Mouse (Mus musculus) layer of hippocampus, adult 2 months (tissue): ENCODE results near the gene Eif4e1b. TPM values are rescaled to one million over a fixed set of nuclear protein-coding genes. Genes with fewer than 3 reads are reported as not detected.

ENCODE experiments used
- DNase-seq, 2 experiments: peaks; one replicate each; pipeline ENCODE4 v3.0.0; 2022; ENCODE audit warnings: low spot score in 2 of 2
- H3K27ac ChIP-seq: fragments of 200-600 bp; 2 replicates; pipeline ENCODE4 v1.8.1; 2022
- H3K4me3 ChIP-seq: fragments of 200-600 bp; 2 replicates; pipeline ENCODE4 v1.8.1; 2022; ENCODE audit warnings: mild to moderate bottlenecking
- CTCF ChIP-seq: fragments of 200-600 bp; conservative IDR thresholded peaks from 2 replicates; pipeline ENCODE4 v1.8.1; 2022; ENCODE audit warnings: antibody characterized with exemption, mild to moderate bottlenecking, moderate library complexity
- long read RNA-seq, 2 experiments: library from polyadenylated mRNA; stranded (forward); transcript quantifications; one replicate each; pipeline ENCODE4 v2.0.0; 2021; ENCODE audit warnings: borderline mapping rate in 2 of 2
- total RNA-seq, 2 experiments: library from RNA; stranded (reverse); gene quantifications; 2 replicates each; pipeline ENCODE4 v1.2.3; 2021

Eif4e1b gene
- total RNA-seq: not detected
- long read RNA-seq, experiment 1: 0 reads
- long read RNA-seq, experiment 2: 0 reads

DNA sequence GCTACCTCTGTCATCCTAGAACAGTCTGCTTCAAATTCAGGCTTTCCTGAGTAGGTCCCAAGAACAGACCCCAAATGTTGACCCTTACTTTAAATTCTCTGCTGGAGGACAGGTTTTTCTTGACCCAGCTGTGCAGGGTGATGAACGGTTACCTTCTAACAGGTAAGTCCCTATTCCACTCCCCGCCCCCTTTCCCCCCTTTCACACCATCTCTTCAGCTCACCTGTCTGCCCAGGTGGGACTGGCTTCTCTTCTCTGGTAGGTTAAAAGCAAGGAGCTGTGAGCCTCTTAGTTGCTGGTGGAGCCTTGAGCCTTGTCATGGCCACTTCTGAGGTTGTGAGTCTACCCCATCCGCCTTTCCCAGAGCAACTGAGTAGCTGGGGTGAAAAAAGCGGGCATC, at the start of gene Eif4e1b:
Gene Eif4e1b (plus strand): TSS at position 301 of the 400 bp plus-strand sequence.
- TF ChIP-seq CTCF: no peak
- no peak for DNase-seq
- H3K4me3 ChIP-seq: no peak within 1 kb of the TSS

DNA sequence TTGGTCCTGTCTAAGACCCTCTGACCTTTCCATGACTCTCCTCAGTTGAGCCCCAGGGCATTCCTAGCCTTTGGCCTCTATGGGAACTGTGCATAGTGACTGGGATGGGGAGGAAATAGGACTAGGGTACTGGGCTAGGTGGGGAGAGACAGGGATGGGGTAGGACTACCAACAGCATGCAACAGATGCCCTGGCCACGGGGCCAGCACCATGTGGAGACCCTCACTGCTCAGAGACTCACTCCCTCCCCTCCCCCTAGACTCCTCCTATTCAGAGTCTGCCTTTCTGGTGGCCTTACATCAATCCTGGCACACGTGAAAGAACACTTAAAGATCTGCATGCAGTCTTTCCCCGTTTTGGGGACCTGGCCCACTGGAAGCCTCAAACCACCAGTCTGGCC, 46.9 kb upstream of the Eif4e1b start:
- no peak for DNase-seq
- H3K27ac ChIP-seq: 0 out of 2 replicates have a peak overlapping the region, but pooled peaks have one; percentile 28
- H3K4me3 ChIP-seq: no peak overlapping the region
- TF ChIP-seq CTCF: no peak

More for the DNA sequence above, at the start of gene Eif4e1b:
- H3K27ac ChIP-seq: no peak within 1 kb of the TSS

DNA sequence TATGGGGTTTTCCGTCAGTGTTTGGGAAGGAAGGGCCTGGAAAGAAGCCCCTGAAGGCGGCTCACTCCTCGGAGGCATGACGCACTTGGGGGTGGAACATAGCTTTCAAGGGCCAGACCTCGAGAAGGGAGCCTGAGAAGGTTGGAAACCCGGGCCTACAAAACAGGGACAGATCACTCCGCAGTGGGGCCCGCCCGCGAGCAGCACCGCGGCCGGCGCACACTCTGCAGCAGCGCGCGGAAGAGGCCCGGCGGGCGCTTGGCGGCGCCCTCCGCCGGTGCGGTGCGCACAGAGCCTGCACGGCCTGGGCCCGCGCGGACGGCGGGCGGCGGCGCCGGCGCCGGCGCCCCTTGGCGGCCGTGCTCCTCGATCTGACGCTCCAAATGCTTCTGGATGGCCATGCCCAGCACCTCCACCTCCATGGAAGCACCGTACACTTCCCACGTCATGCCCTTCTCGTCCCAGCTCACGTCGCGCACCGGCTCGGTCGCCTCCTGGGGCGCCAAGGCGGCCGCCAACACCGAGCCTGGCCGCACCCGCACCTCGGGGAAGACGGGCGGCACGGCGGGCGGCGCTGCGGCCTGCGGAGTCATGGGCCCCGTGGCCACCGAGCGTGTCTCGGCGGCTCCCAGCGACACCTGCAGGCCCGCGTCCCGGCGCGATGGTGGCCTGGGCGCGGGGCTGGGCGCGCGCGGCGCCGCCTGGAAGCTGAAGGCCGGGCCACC, 46.1 kb upstream of the Eif4e1b start:
- TF ChIP-seq CTCF: no peak
- Histone ChIP-seq H3K27ac (peak overlapping the region; percentile 46; the same call in 1 of the 2 replicates), H3K4me3 (no peak overlapping the region)
- DNase-seq: no peak

DNA sequence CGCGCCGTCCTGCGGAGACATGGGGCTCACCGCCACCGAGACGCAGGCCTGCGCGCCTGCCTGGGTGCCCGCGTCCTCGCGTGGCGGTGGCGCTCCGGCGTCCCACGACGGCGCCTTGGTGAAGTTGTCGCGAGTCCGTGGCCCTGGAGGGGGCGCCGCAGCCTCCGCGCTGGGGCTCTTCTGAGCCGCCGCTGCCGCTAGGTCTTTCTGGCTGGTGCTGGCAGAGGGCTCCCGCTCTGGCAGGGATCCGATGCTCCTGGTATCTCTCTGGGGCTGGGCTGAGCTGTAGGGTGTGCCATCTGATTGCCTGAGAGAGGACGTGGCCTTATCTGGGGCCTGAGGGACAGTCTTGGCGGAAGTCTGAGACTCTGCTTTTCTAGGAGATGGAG, 45.6 kb upstream of the Eif4e1b start:
- peak; percentile 46 for TF ChIP-seq CTCF
- no peak for DNase-seq
- Histone ChIP-seq H3K4me3 (no peak overlapping the region), H3K27ac (peak overlapping the region; percentile 46; the same call in 1 of the 2 replicates)

DNA sequence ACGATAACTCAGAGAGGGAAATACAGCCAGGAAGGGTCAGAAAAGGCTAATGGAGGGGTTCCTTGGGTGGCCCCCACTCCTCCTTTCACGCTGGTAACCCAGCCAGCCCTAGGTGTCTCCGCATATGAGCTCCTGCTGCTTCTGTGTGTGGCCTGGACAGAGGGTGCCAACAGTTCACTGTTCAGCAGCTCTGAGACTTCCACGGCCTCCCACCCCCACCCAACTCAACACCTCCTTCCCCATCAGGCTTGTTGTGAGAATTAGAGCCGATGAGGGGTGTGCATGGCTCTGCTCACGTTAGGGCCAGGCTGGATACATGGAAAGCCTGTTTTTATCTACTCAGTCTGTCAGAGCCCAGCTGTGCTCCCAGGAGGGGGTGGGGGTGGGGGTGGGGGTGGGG, 37.7 kb upstream of the Eif4e1b start:
- no peak for DNase-seq
- no peak for TF ChIP-seq CTCF
- Histone ChIP-seq H3K27ac (peak overlapping the region; percentile 75; the same call in 1 of the 2 replicates), H3K4me3 (peak overlapping the region; percentile 33)

DNA sequence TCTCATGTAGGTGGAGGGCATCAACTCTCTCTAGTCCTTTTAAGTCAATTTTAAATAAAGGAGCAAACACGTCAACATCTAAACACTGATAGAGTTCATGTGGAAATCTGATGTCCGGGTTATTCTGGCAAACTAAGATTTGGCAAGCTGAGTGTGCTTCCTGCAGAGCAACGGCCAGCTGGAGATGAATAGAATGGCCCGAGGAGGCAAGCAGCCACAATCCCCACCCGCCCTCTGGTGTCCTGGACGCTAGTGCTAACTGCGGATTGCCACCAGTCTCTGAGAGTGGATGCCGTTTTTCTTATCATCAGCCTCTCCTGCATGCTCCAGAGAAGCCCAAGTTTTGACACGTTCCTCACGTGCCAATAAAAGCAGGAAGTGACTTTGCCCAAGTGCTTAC, 36.9 kb upstream of the Eif4e1b start:
- no peak for TF ChIP-seq CTCF
- DNase-seq: no peak
- Histone ChIP-seq H3K27ac (peak overlapping the region; percentile 85; the same call in 1 of the 2 replicates), H3K4me3 (peak overlapping the region; percentile 67)

DNA sequence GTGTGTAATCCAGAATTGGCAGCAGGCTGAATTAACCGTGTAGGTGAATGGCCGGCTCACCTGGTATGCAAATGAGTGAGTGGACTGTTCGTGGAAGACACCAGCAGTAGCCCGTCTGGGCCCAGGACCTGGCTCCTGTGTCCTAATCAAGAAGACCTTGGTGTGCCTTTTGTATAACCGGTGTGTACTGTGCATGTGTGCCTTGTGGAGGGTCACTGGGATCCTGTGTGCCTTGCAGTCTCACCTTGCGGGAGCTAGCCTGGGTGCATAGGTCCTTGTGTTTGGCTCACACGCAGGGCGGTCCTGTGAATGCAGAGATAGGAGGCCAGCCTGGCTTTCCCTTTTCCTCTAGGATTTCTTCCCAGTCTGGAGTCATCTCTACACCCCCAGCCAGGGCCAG, 35.6 kb upstream of the Eif4e1b start:
- no peak for TF ChIP-seq CTCF
- no peak for DNase-seq
- peak overlapping the region; percentile 85 for H3K27ac ChIP-seq

DNA sequence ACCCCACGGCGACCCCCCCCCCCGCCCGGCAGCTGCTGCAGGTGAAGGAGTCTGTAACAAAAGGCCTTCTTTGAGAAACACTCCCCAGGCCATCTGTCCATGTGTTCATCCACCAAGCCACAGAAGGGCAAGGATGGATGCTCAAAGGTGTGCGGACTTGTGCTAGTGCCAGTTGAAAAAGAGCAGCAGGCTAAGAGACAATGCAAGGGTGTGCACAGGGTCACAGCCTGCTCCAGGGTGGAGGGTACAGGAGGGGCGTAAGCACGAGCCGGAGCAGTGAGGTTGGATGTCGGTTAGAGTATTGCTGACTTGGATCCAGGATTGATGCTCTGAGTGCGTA, 35.1 kb upstream of the Eif4e1b start:
- no peak for DNase-seq
- Histone ChIP-seq H3K4me3 (peak overlapping the region; percentile 67), H3K27ac (peak overlapping the region; percentile 85)
- no peak for TF ChIP-seq CTCF

More for the DNA sequence above, 35.6 kb upstream of the Eif4e1b start:
- peak overlapping the region; percentile 67 for H3K4me3 ChIP-seq

DNA sequence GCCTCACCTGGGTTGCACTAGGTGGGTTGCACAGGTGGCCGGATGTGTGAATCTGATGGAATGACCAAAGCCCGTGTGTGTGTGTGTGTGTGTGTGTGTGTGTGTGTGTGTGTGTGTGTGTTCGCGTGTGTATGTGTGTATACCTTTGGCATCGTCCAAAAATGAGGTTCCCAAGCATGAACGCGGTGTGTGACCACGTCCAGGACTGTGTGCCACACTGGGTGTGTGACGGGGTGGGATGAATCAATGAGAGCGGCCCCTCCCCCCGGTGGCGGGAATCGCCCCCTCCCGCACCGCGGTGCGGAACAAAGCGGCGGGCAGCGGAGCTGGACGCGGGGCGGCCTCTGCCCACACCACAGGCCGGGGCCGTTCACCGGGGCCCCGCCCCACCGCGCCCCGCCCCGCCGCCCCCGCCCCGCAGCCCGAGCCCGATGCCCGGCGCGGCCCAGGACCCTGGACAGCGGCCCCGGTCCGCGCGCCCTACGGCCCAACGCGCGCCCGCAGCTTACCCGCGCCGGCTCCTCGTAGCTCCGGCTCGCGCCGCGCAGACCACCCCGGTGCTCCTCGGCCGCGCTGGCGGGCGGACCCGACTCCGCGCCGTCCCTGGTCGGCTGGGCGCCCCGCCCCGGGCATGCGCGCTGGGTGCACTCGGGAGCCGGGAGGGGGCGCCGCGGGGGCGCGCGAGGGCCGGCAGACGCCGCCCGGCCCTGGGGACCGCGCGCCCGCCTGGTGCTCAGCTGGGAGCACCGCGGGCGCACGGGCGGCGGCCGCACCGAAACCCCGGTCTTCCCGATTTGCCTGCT, 34.5 kb upstream of the Eif4e1b start:
- peak overlapping the region; percentile 96 for H3K27ac ChIP-seq

DNA sequence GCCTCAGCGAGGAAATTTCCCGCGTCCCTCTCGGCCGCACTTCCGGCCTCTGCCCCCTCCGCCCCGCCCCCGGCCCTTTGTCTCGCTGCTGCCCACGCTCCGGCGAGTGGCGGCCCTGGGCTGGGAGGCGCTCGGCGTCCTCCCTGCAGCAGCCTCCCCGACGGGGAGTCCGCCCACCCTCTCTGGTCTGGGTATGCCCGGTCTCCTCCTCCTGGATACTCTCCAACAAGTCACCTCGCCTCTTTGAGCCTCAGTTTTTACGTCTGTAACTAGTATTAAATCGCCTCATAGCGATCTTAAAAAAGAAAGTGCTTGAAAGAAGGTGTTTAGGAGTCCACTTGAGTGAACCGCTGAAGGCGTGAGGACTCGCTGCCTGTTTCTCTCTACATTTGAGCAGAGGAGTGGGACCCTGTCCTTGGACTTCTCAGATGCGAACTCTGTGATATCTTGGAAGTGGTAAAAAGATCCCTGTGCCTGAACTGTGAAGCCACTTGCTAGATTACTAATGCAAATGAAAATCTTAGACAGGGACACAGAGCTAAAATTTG, 33.9 kb upstream of the Eif4e1b start, which contains the start of gene Gprin1:
Gene Gprin1 (minus strand): TSS at position 11 of the 548 bp plus-strand sequence.
- peak within 1 kb of the TSS; percentile 67 for H3K4me3 ChIP-seq
- peak in 1 of 2 experiments; percentile 28 for DNase-seq
- TF ChIP-seq CTCF: no peak
- H3K27ac ChIP-seq: peak within 1 kb of the TSS; percentile 96

More for the DNA sequence above, 34.5 kb upstream of the Eif4e1b start:
- H3K4me3 ChIP-seq: peak overlapping the region; percentile 67
- DNase-seq: peak; percentile 53 to 80
- TF ChIP-seq CTCF: no peak

DNA sequence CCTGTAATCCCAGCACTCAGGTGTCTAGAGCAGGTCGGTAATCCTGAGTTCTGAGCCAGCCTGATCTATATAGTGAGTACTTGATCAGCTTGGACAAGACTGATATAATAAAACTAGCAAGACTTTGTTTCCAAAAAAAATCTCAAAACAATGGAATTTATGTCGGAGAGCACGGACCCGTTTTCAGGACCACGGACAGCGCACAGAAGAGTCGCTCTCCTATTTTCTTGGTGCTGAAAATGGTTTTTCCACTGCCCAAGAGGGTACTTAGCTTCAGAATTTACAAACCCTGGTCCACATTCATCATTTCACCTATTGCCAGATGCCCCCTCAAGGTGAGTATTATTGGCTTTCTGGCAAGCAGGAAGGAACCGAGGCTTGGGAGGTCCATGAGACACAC, 33.1 kb upstream of the Eif4e1b start:
- Histone ChIP-seq H3K27ac (peak overlapping the region; percentile 96), H3K4me3 (no peak overlapping the region)
- DNase-seq: peak in 1 of 2 experiments; percentile 4
- no peak for TF ChIP-seq CTCF

DNA sequence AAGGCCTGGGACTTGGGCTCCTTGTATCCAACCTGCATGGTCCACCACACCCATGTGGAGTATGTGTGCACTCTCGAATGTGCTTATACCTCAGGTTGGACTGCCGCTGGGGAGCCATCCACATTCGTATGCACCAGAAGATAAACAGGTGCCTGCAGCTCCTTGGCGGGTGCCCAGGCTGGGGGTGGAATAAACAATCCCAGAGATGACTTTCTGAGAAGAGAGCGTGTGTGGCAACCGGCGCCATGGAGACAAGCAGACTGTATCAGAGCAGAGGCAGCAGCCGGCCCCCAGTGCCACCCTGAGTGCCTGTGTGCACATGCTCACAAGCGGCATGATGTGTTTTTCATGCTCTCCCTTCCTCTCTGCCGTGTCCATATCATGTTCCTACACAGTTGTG, 31.1 kb upstream of the Eif4e1b start:
- DNase-seq: peak; percentile 90 to 94
- H3K27ac ChIP-seq: peak overlapping the region; percentile 96
- H3K4me3 ChIP-seq: 0 out of 2 replicates have a peak overlapping the region, but pooled peaks have one; percentile 8
- TF ChIP-seq CTCF: no peak

DNA sequence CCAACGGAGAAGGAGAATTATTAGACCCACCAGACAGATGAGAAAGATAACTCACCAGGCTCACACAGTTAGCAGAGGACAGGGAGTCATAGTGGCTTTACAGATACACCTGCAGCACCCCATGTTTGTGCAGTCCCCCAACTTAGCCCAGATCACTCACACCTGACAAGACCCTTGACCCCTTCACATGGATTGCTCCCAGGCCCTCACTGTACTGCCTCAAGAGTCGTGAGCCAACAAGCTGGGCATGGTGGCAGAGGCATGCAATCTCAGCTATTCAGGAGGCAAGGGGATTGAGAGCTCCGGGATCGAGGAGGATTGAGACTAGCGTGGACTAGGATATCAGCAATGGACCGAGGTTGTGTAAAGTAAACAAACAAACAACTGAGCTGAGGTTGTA, 30.1 kb upstream of the Eif4e1b start:
- peak overlapping the region; percentile 96 for H3K27ac ChIP-seq
- no peak for TF ChIP-seq CTCF
- H3K4me3 ChIP-seq: no peak overlapping the region
- peak in 1 of 2 experiments; percentile 11 for DNase-seq
